Mouse (Mus musculus): ENCODE data around the gene Etl4. TPM values are rescaled to one million over a fixed set of nuclear protein-coding genes. Genes with fewer than 3 reads are reported as not detected.
"Not testable (repeated sequence)": the region's sequence is repeated elsewhere in the genome, so short reads cannot be mapped to it uniquely, and the experiment has no call there.

Etl4 gene
- total and polyA plus RNA-seq, 3 experiments, result not detected

- TF ChIP-seq CTCF (IDR thresholded peaks at IDR 0.05 in 2 of 3, conservative IDR thresholded peaks at IDR 0.05 in 1 of 3; ENCODE audit: control insufficient read depth in 1 of 3, insufficient read depth in 1 of 3, low read depth in 2 of 3, low read length in 3 of 3, poor library complexity in 1 of 3, severe bottlenecking in 1 of 3) (no peak), EP300 (IDR thresholded peaks at IDR 0.05; ENCODE audit: low read depth in 1 of 2, low read length in 2 of 2) (no peak), ZKSCAN1 (IDR thresholded peaks at IDR 0.05; ENCODE audit: low read depth, low read length) (no peak), POLR2A (IDR thresholded peaks at IDR 0.05; ENCODE audit: control insufficient read depth in 1 of 2, insufficient read depth in 1 of 2, low read depth in 1 of 2, low read length in 2 of 2, poor library complexity in 1 of 2) (no peak), GABPA (IDR thresholded peaks at IDR 0.05; ENCODE audit: low read depth, low read length) (no peak), UBTF (IDR thresholded peaks at IDR 0.05; ENCODE audit: borderline replicate concordance, insufficient read depth, low read depth, low read length) (no peak), POLR2AphosphoS2 (IDR thresholded peaks at IDR 0.05; ENCODE audit: low read length) (no peak)
- no peaks in the 10 kb centered on the region for H3K27me3 ChIP-seq (ENCODE audit: control insufficient read depth in 1 of 2, insufficient read depth in 2 of 2, low read length in 2 of 2)
- H3K4me1 ChIP-seq (ENCODE audit: control insufficient read depth in 1 of 2, insufficient read depth in 2 of 2, low read length in 2 of 2), result no peaks in the 10 kb centered on the region
- no peaks in the 10 kb centered on the region for H3K79me2 ChIP-seq (ENCODE audit: control insufficient read depth, insufficient read depth, low read length, poor library complexity)
- no peak overlapping the region for H3K4me3 ChIP-seq (ENCODE audit: control insufficient read depth in 1 of 2, insufficient read depth in 1 of 2, low read depth in 2 of 2, low read length in 2 of 2)
- no peaks in the 10 kb centered on the region for H3K9me3 ChIP-seq (replicated peaks; ENCODE audit: insufficient read depth, low read length)
- H3K9ac ChIP-seq (ENCODE audit: control insufficient read depth, low read depth, low read length, poor library complexity, severe bottlenecking), result no peak overlapping the region
- DNase-seq (ENCODE audit: low read depth, low spot score), result no peak
- H3K36me3 ChIP-seq (ENCODE audit: control insufficient read depth in 1 of 2, insufficient read depth in 2 of 2, low read length in 2 of 2), result no peaks in the 10 kb centered on the region
- no peak overlapping the region for H3K27ac ChIP-seq (ENCODE audit: control insufficient read depth, low read depth, low read length)
Measured at GRCm38 (mm10) chr2:20167566-20167965, 258.0 kb downstream of the Etl4 start.

- Histone ChIP-seq H3K9me3 (replicated peaks; ENCODE audit: insufficient read depth, low read length) (no peaks in the 10 kb centered on the region), H3K36me3 (ENCODE audit: control insufficient read depth in 1 of 2, insufficient read depth in 2 of 2, low read length in 2 of 2) (no peaks in the 10 kb centered on the region), H3K9ac (ENCODE audit: control insufficient read depth, low read depth, low read length, poor library complexity, severe bottlenecking) (no peak overlapping the region), H3K4me1 (ENCODE audit: control insufficient read depth in 1 of 2, insufficient read depth in 2 of 2, low read length in 2 of 2) (no peaks in the 10 kb centered on the region), H3K27ac (ENCODE audit: control insufficient read depth, low read depth, low read length) (no peak overlapping the region), H3K27me3 (ENCODE audit: control insufficient read depth in 1 of 2, insufficient read depth in 2 of 2, low read length in 2 of 2) (no peaks in the 10 kb centered on the region), H3K4me3 (ENCODE audit: control insufficient read depth in 1 of 2, insufficient read depth in 1 of 2, low read depth in 2 of 2, low read length in 2 of 2) (no peak overlapping the region), H3K79me2 (ENCODE audit: control insufficient read depth, insufficient read depth, low read length, poor library complexity) (no peaks in the 10 kb centered on the region)
- DNase-seq (ENCODE audit: low read depth, low spot score), result no peak
- no peak for TF ChIP-seq EP300 (IDR thresholded peaks at IDR 0.05; ENCODE audit: low read depth in 1 of 2, low read length in 2 of 2)
- TF ChIP-seq MEF2A (IDR thresholded peaks at IDR 0.05; ENCODE audit: extremely low read depth, insufficient replicate concordance, low read depth, low read length, poor library complexity, severe bottlenecking), result no peak
- TF ChIP-seq SMC3 (IDR thresholded peaks at IDR 0.05; ENCODE audit: low read depth, low read length), result no peak
- TF ChIP-seq USF1 (IDR thresholded peaks at IDR 0.05; ENCODE audit: low read depth, low read length), result no peak
- TF ChIP-seq E2F4 (IDR thresholded peaks at IDR 0.05; ENCODE audit: borderline replicate concordance, low read depth, low read length), result no peak
- no peak for TF ChIP-seq CHD1 (IDR thresholded peaks at IDR 0.05; ENCODE audit: low read depth, low read length)
- no peak for TF ChIP-seq ZMIZ1 (IDR thresholded peaks at IDR 0.05; ENCODE audit: low read depth, low read length)
- TF ChIP-seq POLR2A (IDR thresholded peaks at IDR 0.05; ENCODE audit: control insufficient read depth in 1 of 2, insufficient read depth in 1 of 2, low read depth in 1 of 2, low read length in 2 of 2, poor library complexity in 1 of 2), result no peak
- TF ChIP-seq ELF1 (IDR thresholded peaks at IDR 0.05; ENCODE audit: low read depth, low read length), result no peak
Measured at GRCm38 (mm10) chr2:20168156-20168555, 258.6 kb downstream of the Etl4 start.

- H3K9ac ChIP-seq (ENCODE audit: control insufficient read depth, low read depth, low read length, poor library complexity, severe bottlenecking); H3K79me2 ChIP-seq (ENCODE audit: control insufficient read depth, insufficient read depth, low read length, poor library complexity); H3K4me3 ChIP-seq (ENCODE audit: control insufficient read depth in 1 of 2, insufficient read depth in 1 of 2, low read depth in 2 of 2, low read length in 2 of 2); H3K4me1 ChIP-seq (ENCODE audit: control insufficient read depth in 1 of 2, insufficient read depth in 2 of 2, low read length in 2 of 2); H3K27me3 ChIP-seq (ENCODE audit: control insufficient read depth in 1 of 2, insufficient read depth in 2 of 2, low read length in 2 of 2); H3K9me3 ChIP-seq (replicated peaks; ENCODE audit: insufficient read depth, low read length); H3K36me3 ChIP-seq (ENCODE audit: control insufficient read depth in 1 of 2, insufficient read depth in 2 of 2, low read length in 2 of 2); H3K27ac ChIP-seq (ENCODE audit: control insufficient read depth, low read depth, low read length); DNase-seq (ENCODE audit: low read depth, low spot score): not testable (repeated sequence)
Measured at GRCm38 (mm10) chr2:20176456-20177184, 267.0 kb downstream of the Etl4 start.

GRCm38 (mm10) chr2:20177236-20177635, 267.7 kb downstream of the Etl4 start:
- not testable (repeated sequence) for DNase-seq (ENCODE audit: low read depth, low spot score); H3K36me3 ChIP-seq (ENCODE audit: control insufficient read depth in 1 of 2, insufficient read depth in 2 of 2, low read length in 2 of 2); H3K4me1 ChIP-seq (ENCODE audit: control insufficient read depth in 1 of 2, insufficient read depth in 2 of 2, low read length in 2 of 2); H3K9ac ChIP-seq (ENCODE audit: control insufficient read depth, low read depth, low read length, poor library complexity, severe bottlenecking); H3K9me3 ChIP-seq (replicated peaks; ENCODE audit: insufficient read depth, low read length); H3K4me3 ChIP-seq (ENCODE audit: control insufficient read depth in 1 of 2, insufficient read depth in 1 of 2, low read depth in 2 of 2, low read length in 2 of 2); H3K27ac ChIP-seq (ENCODE audit: control insufficient read depth, low read depth, low read length); H3K79me2 ChIP-seq (ENCODE audit: control insufficient read depth, insufficient read depth, low read length, poor library complexity); H3K27me3 ChIP-seq (ENCODE audit: control insufficient read depth in 1 of 2, insufficient read depth in 2 of 2, low read length in 2 of 2)

GRCm38 (mm10) chr2:20180561-20180960, 271.0 kb downstream of the Etl4 start:
- H3K9ac ChIP-seq (ENCODE audit: control insufficient read depth, low read depth, low read length, poor library complexity, severe bottlenecking); DNase-seq (ENCODE audit: low read depth, low spot score); H3K79me2 ChIP-seq (ENCODE audit: control insufficient read depth, insufficient read depth, low read length, poor library complexity); H3K9me3 ChIP-seq (replicated peaks; ENCODE audit: insufficient read depth, low read length); H3K27me3 ChIP-seq (ENCODE audit: control insufficient read depth in 1 of 2, insufficient read depth in 2 of 2, low read length in 2 of 2); H3K36me3 ChIP-seq (ENCODE audit: control insufficient read depth in 1 of 2, insufficient read depth in 2 of 2, low read length in 2 of 2); H3K4me3 ChIP-seq (ENCODE audit: control insufficient read depth in 1 of 2, insufficient read depth in 1 of 2, low read depth in 2 of 2, low read length in 2 of 2); H3K27ac ChIP-seq (ENCODE audit: control insufficient read depth, low read depth, low read length); H3K4me1 ChIP-seq (ENCODE audit: control insufficient read depth in 1 of 2, insufficient read depth in 2 of 2, low read length in 2 of 2): not testable (repeated sequence)
